Mouse (Mus musculus): ENCODE data around the gene Gm13287. TPM values are rescaled to one million over a fixed set of nuclear protein-coding genes. Genes with fewer than 3 reads are reported as not detected.
"Not testable (repeated sequence)": the region's sequence is repeated elsewhere in the genome, so short reads cannot be mapped to it uniquely, and the experiment has no call there.

Gm13287 gene
- not detected in 2 replicates for polyA plus RNA-seq (2014; fragmentation: Nextera tagmentation; extraction: Ambion mirVana)

GRCm38 (mm10) chr4:88802954-88803353 lies at the start of gene Gm13287:
Gm13287 (plus strand) TSS chr4:88803254.
- H3K27ac ChIP-seq (ENCODE audit: low read depth, low read length); H3K4me2 ChIP-seq (ENCODE audit: low read depth, low read length); H3K9ac ChIP-seq (replicated peaks; ENCODE audit: low read depth, low read length); H3K9me3 ChIP-seq (ENCODE audit: control insufficient read depth, low read length); H3K27me3 ChIP-seq (ENCODE audit: control insufficient read depth, insufficient read depth, low read length); H3K4me3 ChIP-seq (ENCODE audit: low read depth, low read length); ATAC-seq (ENCODE audit: low read depth); H3K4me1 ChIP-seq (ENCODE audit: control insufficient read depth, insufficient read depth, low read length); H3K36me3 ChIP-seq (ENCODE audit: control insufficient read depth, insufficient read depth, low read length): not testable (repeated sequence)
- WGBS = no CpG with 5 or more reads among the region's 29 CpGs

GRCm38 (mm10) chr4:88754818-88755340 lies 48.2 kb upstream of the Gm13287 start, which contains the start of gene Gm13271:
Gm13271 (plus strand) TSS chr4:88754868.
- not testable (repeated sequence) for H3K4me1 ChIP-seq (ENCODE audit: control insufficient read depth, insufficient read depth, low read length); ATAC-seq (ENCODE audit: low read depth); H3K36me3 ChIP-seq (ENCODE audit: control insufficient read depth, insufficient read depth, low read length); H3K27ac ChIP-seq (ENCODE audit: low read depth, low read length); H3K9me3 ChIP-seq (ENCODE audit: control insufficient read depth, low read length); H3K27me3 ChIP-seq (ENCODE audit: control insufficient read depth, insufficient read depth, low read length); H3K4me3 ChIP-seq (ENCODE audit: low read depth, low read length); H3K9ac ChIP-seq (replicated peaks; ENCODE audit: low read depth, low read length); H3K4me2 ChIP-seq (ENCODE audit: low read depth, low read length)
- whole genome bisulfite sequencing = 82% methylated on average over 14 of the region's 15 CpGs

- 14% methylated on average over 28 of the region's 31 CpGs for WGBS
These were observed 46.2 kb upstream of the Gm13287 start for GRCm38 (mm10) chr4:88756581-88757513.

GRCm38 (mm10) chr4:88757628-88758031 lies 45.4 kb upstream of the Gm13287 start:
- Histone ChIP-seq H3K9ac (replicated peaks; ENCODE audit: low read depth, low read length) (peak overlapping the region; percentile 34; the same call in 1 of the 2 replicates), H3K4me2 (ENCODE audit: low read depth, low read length) (peak overlapping the region; percentile 67), H3K4me3 (ENCODE audit: low read depth, low read length) (peak overlapping the region; percentile 36)
- H3K9me3 ChIP-seq (ENCODE audit: control insufficient read depth, low read length); H3K36me3 ChIP-seq (ENCODE audit: control insufficient read depth, insufficient read depth, low read length); H3K27me3 ChIP-seq (ENCODE audit: control insufficient read depth, insufficient read depth, low read length); H3K27ac ChIP-seq (ENCODE audit: low read depth, low read length); H3K4me1 ChIP-seq (ENCODE audit: control insufficient read depth, insufficient read depth, low read length): not testable (repeated sequence)
- WGBS = under 1% methylated on average over 20 of the region's 21 CpGs
- peak; percentile 100 for ATAC-seq (ENCODE audit: low read depth)

More at GRCm38 (mm10) chr4:88756581-88757513, 46.2 kb upstream of the Gm13287 start:
- Histone ChIP-seq H3K4me3 (ENCODE audit: low read depth, low read length) (peak overlapping the region; percentile 36), H3K4me2 (ENCODE audit: low read depth, low read length) (peak overlapping the region; percentile 67), H3K9ac (replicated peaks; ENCODE audit: low read depth, low read length) (peak overlapping the region; percentile 34; the same call in 1 of the 2 replicates)
- not testable (repeated sequence) for H3K4me1 ChIP-seq (ENCODE audit: control insufficient read depth, insufficient read depth, low read length); H3K9me3 ChIP-seq (ENCODE audit: control insufficient read depth, low read length); ATAC-seq (ENCODE audit: low read depth); H3K36me3 ChIP-seq (ENCODE audit: control insufficient read depth, insufficient read depth, low read length); H3K27me3 ChIP-seq (ENCODE audit: control insufficient read depth, insufficient read depth, low read length); H3K27ac ChIP-seq (ENCODE audit: low read depth, low read length)

- not testable (repeated sequence) for H3K27ac ChIP-seq (ENCODE audit: low read depth, low read length); H3K4me3 ChIP-seq (ENCODE audit: low read depth, low read length); ATAC-seq (ENCODE audit: low read depth); H3K9me3 ChIP-seq (ENCODE audit: control insufficient read depth, low read length); H3K27me3 ChIP-seq (ENCODE audit: control insufficient read depth, insufficient read depth, low read length); H3K36me3 ChIP-seq (ENCODE audit: control insufficient read depth, insufficient read depth, low read length); H3K4me2 ChIP-seq (ENCODE audit: low read depth, low read length); H3K4me1 ChIP-seq (ENCODE audit: control insufficient read depth, insufficient read depth, low read length); H3K9ac ChIP-seq (replicated peaks; ENCODE audit: low read depth, low read length)
- 96% methylated on average over 9 of the region's 9 CpGs for WGBS
These were observed 44.3 kb upstream of the Gm13287 start for GRCm38 (mm10) chr4:88758751-88759150.

DNA sequence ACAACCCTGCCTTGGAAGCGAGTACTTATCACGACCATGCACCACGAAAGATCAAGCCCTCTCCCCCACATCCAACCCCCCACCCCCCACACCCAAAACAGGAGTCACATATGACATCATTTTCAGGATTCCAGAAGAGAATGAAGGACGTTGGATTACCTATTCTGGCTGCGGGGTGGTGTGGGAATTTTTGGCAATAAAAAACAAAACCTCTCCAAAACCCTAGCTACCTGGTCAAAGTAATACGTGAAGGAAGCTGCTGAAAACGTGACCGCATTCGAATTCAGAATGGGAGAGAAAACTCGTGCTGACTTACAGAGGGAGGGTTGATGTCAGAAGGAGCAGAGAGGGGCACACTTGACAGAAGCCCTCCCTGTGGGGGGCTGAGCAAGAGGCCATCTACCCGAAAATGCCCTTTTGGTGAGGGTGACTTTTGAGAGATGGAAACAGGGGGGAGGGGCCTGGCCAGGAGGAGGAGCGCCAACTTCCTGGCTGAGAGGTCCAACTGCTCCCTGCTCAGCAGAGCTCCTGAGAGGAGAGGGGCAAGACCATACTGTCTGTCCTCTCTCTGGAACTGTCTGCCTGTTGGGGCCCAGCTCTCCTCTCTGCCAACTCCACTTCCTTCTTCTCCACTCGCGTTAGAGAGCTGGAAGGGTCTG lies 43.3 kb upstream of the Gm13287 start, which contains the start of gene Gm13283:
Gene Gm13283 (plus strand): TSS at position 510 of the 659 bp plus-strand sequence.
- not testable (repeated sequence) for H3K9ac ChIP-seq (replicated peaks; ENCODE audit: low read depth, low read length); H3K4me1 ChIP-seq (ENCODE audit: control insufficient read depth, insufficient read depth, low read length); H3K36me3 ChIP-seq (ENCODE audit: control insufficient read depth, insufficient read depth, low read length); H3K27me3 ChIP-seq (ENCODE audit: control insufficient read depth, insufficient read depth, low read length); ATAC-seq (ENCODE audit: low read depth); H3K9me3 ChIP-seq (ENCODE audit: control insufficient read depth, low read length); H3K27ac ChIP-seq (ENCODE audit: low read depth, low read length)
- H3K4me3 ChIP-seq (ENCODE audit: low read depth, low read length) = peak within 1 kb of the TSS; percentile 20; the same call in 1 of the 2 replicates
- H3K4me2 ChIP-seq (ENCODE audit: low read depth, low read length) = peak within 1 kb of the TSS; percentile 53
- 33% methylated on average over 10 of the region's 14 CpGs for WGBS

DNA sequence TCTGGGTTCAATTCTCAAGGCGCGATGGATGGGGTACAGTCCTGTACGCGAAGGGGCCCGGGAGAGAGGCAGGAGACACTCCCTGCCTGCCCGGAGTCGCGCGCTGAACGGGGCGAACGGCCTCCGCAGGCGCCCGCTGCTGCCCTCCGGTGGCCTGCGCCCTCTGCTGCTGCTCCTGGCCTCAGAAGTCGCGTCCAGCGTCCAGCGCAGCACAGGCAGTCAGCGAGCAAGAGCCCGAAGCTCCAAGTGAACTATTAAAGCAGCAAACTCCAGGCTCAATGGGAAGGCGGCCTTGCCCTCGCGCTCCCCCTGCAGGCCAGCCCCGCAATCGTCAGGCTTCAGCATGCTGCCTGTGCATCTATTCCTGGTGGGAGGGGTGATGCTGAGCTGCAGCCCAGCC lies 42.6 kb upstream of the Gm13287 start:
- WGBS = 0% methylated on average over 17 of the region's 28 CpGs
- not testable (repeated sequence) for ATAC-seq (ENCODE audit: low read depth); H3K27ac ChIP-seq (ENCODE audit: low read depth, low read length)

GRCm38 (mm10) chr4:88761776-88762175 lies 41.3 kb upstream of the Gm13287 start:
- H3K9ac ChIP-seq (replicated peaks; ENCODE audit: low read depth, low read length); H3K9me3 ChIP-seq (ENCODE audit: control insufficient read depth, low read length); H3K27me3 ChIP-seq (ENCODE audit: control insufficient read depth, insufficient read depth, low read length); ATAC-seq (ENCODE audit: low read depth); H3K4me2 ChIP-seq (ENCODE audit: low read depth, low read length); H3K4me3 ChIP-seq (ENCODE audit: low read depth, low read length); H3K4me1 ChIP-seq (ENCODE audit: control insufficient read depth, insufficient read depth, low read length); H3K27ac ChIP-seq (ENCODE audit: low read depth, low read length); H3K36me3 ChIP-seq (ENCODE audit: control insufficient read depth, insufficient read depth, low read length): not testable (repeated sequence)
- WGBS = 75% methylated on average over 6 of the region's 8 CpGs

More for the DNA sequence above, 42.6 kb upstream of the Gm13287 start:
- H3K4me1 ChIP-seq (ENCODE audit: control insufficient read depth, insufficient read depth, low read length); H3K9ac ChIP-seq (replicated peaks; ENCODE audit: low read depth, low read length); H3K27me3 ChIP-seq (ENCODE audit: control insufficient read depth, insufficient read depth, low read length); H3K36me3 ChIP-seq (ENCODE audit: control insufficient read depth, insufficient read depth, low read length); H3K9me3 ChIP-seq (ENCODE audit: control insufficient read depth, low read length): not testable (repeated sequence)
- H3K4me3 ChIP-seq (ENCODE audit: low read depth, low read length) = peak overlapping the region; percentile 20; the same call in 1 of the 2 replicates
- peak overlapping the region; percentile 53 for H3K4me2 ChIP-seq (ENCODE audit: low read depth, low read length)

Data from neural tube, embryonic 14.5 days (tissue).